ENCODE assay signal across 9 mouse cellular contexts in the genomic region with DNA sequence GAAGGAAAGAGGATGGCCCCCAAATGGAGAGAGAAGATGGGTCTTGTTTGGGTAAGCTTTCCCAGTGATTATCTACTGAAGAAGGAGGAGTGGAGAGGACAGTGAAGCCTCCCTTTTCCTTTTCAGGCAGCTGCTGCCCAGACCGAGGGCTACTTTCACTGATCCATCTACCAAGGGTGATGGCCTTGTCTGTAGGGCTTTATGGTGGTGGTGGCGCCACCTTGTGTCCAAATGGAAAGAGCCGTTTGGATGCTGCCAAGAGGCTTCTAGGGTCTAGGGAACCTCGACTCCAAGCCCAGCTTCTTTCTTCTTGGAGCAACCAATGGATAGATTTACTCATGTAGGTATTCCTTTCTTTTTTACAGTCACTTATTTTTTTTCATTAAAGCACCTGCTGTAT. TPM values are rescaled to one million over a fixed set of nuclear protein-coding genes. Genes with fewer than 3 reads are reported as not detected.
DNase-seq lines count a peak whose midpoint lies in the region; ATAC-seq and TF ChIP-seq lines count a peak whose summit lies in the region.
"Had no signal": no experiment of that assay in that cellular context is flagged by ENCODE, and none has a peak within 500 bp of the region (broad histone marks: within the 10 kb centered on the region; RNA-seq: fewer than 3 reads in every experiment).

No protein-coding gene starts in this region.

- H3K4me3 ChIP-seq in forebrain, embryonic 14.5 days (ENCODE audit: low read depth, low read length) = no peak overlapping the region
- H3K4me3 ChIP-seq in midbrain, postnatal 0 days (ENCODE audit: low read depth, low read length) = no peak overlapping the region
- H3K4me3 ChIP-seq: liver, embryonic 15.5 days had no signal

- TF ChIP-seq CTCF in midbrain, postnatal 0 days (IDR thresholded peaks at IDR 0.05) = peak; percentile 92

- no peaks in the 10 kb centered on the region for H3K4me1 ChIP-seq in forebrain, embryonic 14.5 days (ENCODE audit: control insufficient read depth, insufficient read depth, low read length)
- no peaks in the 10 kb centered on the region for H3K4me1 ChIP-seq in midbrain, postnatal 0 days (ENCODE audit: insufficient read depth, low read length)
- H3K4me1 ChIP-seq: liver, embryonic 15.5 days had no signal

- DNase-seq in layer of hippocampus, adult 11-12 months (ENCODE audit: low spot score) = peak; percentile 70
- no peak for DNase-seq in layer of hippocampus, adult 9-10 months (ENCODE audit: low spot score)
- peak; percentile 31 for DNase-seq in Muller cell, postnatal 12 days (ENCODE audit: inconsistent ontology term)
- DNase-seq in cerebellum, adult 11-12 months = peak; percentile 63
- DNase-seq in forebrain, embryonic 14.5 days (ENCODE audit: low spot score) = peak; percentile 83
- peak; percentile 57 to 70 for DNase-seq in layer of hippocampus, postnatal 14 days (ENCODE audit: low spot score in 2 of 2)
- DNase-seq in midbrain, postnatal 0 days (ENCODE audit: low spot score) = peak; percentile 90
- no peak for DNase-seq in T-cell, adult 2 months (ENCODE audit: low spot score)

- 0% methylated on average over 4 of the region's 4 CpGs for WGBS in forebrain, embryonic 14.5 days
- WGBS in midbrain, postnatal 0 days = 5% methylated on average over 4 of the region's 4 CpGs

- no peaks in the 10 kb centered on the region for H3K9me3 ChIP-seq in forebrain, embryonic 14.5 days (replicated peaks; ENCODE audit: control insufficient read depth, low read length)
- H3K9me3 ChIP-seq in midbrain, postnatal 0 days (ENCODE audit: low read length) = no peaks in the 10 kb centered on the region
- H3K9me3 ChIP-seq: liver, embryonic 15.5 days had no signal

- peak; percentile 55; the same call in 1 of the 2 replicates for ATAC-seq in forebrain, embryonic 14.5 days
- no peak for ATAC-seq in midbrain, postnatal 0 days (ENCODE audit: low FRiP score)

- H3K27me3 ChIP-seq in forebrain, embryonic 14.5 days (replicated peaks; ENCODE audit: control insufficient read depth, insufficient read depth, low read length) = no peaks in the 10 kb centered on the region
- H3K27me3 ChIP-seq in midbrain, postnatal 0 days (ENCODE audit: insufficient read depth, low read length) = 0 out of 2 replicates have a peak, but pooled peaks cover 3% of the 10 kb centered on the region
- H3K27me3 ChIP-seq: liver, embryonic 15.5 days had no signal

- no peak overlapping the region for H3K27ac ChIP-seq in forebrain, embryonic 14.5 days (ENCODE audit: low read depth, low read length)
- no peak overlapping the region for H3K27ac ChIP-seq in midbrain, postnatal 0 days (ENCODE audit: low read depth, low read length)
- H3K27ac ChIP-seq: liver, embryonic 15.5 days had no signal

- no peak overlapping the region for H3K9ac ChIP-seq in forebrain, embryonic 14.5 days (ENCODE audit: low read length)
- H3K9ac ChIP-seq in midbrain, postnatal 0 days (replicated peaks; ENCODE audit: low read length, poor library complexity, severe bottlenecking) = no peak overlapping the region
- H3K9ac ChIP-seq: liver, embryonic 15.5 days had no signal

- no peak overlapping the region for H3K4me2 ChIP-seq in forebrain, embryonic 14.5 days (ENCODE audit: low read length)
- H3K4me2 ChIP-seq in midbrain, postnatal 0 days (ENCODE audit: low read depth, low read length, poor library complexity, severe bottlenecking) = no peak overlapping the region
- H3K4me2 ChIP-seq: liver, embryonic 15.5 days had no signal

- H3K36me3 ChIP-seq in forebrain, embryonic 14.5 days (ENCODE audit: control insufficient read depth, insufficient read depth, low read length) = no peaks in the 10 kb centered on the region
- H3K36me3 ChIP-seq in midbrain, postnatal 0 days (ENCODE audit: insufficient read depth, low read length) = no peaks in the 10 kb centered on the region
- H3K36me3 ChIP-seq: liver, embryonic 15.5 days had no signal

RNA-seq across cellular contexts. Expression of a gene that starts 29.2 kb away (rescaled TPM):
- polyA plus RNA-seq in forebrain, embryonic 14.5 days (2014; fragmentation: Nextera tagmentation; extraction: Ambion mirVana) = 13.4 and 20.5 TPM in 2 replicates
- total RNA-seq in layer of hippocampus, postnatal 14 days (2021) = 100 to 1,000 TPM; 310 to 322 TPM
- 84.7 and 96.3 TPM in 2 replicates for total RNA-seq in midbrain, postnatal 0 days (2014; rRNA removed)
- polyA plus RNA-seq in midbrain, postnatal 0 days (2015; fragmentation: Nextera tagmentation; extraction: Ambion mirVana) = 35.1 and 35.4 TPM in 2 replicates

RNA-seq across cellular contexts. Expression of a gene that starts 59.5 kb away (rescaled TPM):
- polyA plus RNA-seq in forebrain, embryonic 14.5 days (2014; fragmentation: Nextera tagmentation; extraction: Ambion mirVana) = 8.1 and 11.6 TPM in 2 replicates
- total RNA-seq in layer of hippocampus, postnatal 14 days (2021) = 100 to 1,000 TPM; 133 to 148 TPM
- total RNA-seq in midbrain, postnatal 0 days (2014; rRNA removed) = 162 and 233 TPM in 2 replicates
- 109 and 115 TPM in 2 replicates for polyA plus RNA-seq in midbrain, postnatal 0 days (2015; fragmentation: Nextera tagmentation; extraction: Ambion mirVana)

Comparison
In these comparisons a context has a peak if more than half of its experiments do, and no peak if none do; other contexts are left out.
1. DNase-seq: peak in layer of hippocampus, adult 11-12 months (single experiment), Muller cell, postnatal 12 days (single experiment), cerebellum, adult 11-12 months (single experiment), forebrain, embryonic 14.5 days (single experiment), layer of hippocampus, postnatal 14 days (2 of 2) and midbrain, postnatal 0 days (single experiment); none in layer of hippocampus, adult 9-10 months (single experiment) and T-cell, adult 2 months (single experiment).